Mouse (Mus musculus) adrenal gland, postnatal 14 days (tissue): ENCODE results near the gene Actl10. TPM values are rescaled to one million over a fixed set of nuclear protein-coding genes. Genes with fewer than 3 reads are reported as not detected.

ENCODE experiments used
- DNase-seq: peaks from one replicate; pipeline ENCODE4 v3.0.0; 2021; ENCODE audit warnings: mixed read lengths
- total RNA-seq: library from RNA; stranded (reverse); gene quantifications from 2 replicates; pipeline ENCODE4 v1.2.3, GENCODE M21; 2021

The Actl10 gene
- total RNA-seq, 1 experiment from 2014 or later = not detected

- no peak for DNase-seq
Observed at GRCm38 (mm10) chr2:154583906-154584872, 32.6 kb downstream of the Actl10 start.

- no peak for DNase-seq
Observed at GRCm38 (mm10) chr2:154584931-154585601, 33.5 kb downstream of the Actl10 start.

- peak; percentile 65 for DNase-seq
Observed at GRCm38 (mm10) chr2:154586405-154586804, 34.8 kb downstream of the Actl10 start.

GRCm38 (mm10) chr2:154589051-154589450, 37.5 kb downstream of the Actl10 start:
- DNase-seq = no peak

GRCm38 (mm10) chr2:154591239-154591638, 39.7 kb downstream of the Actl10 start:
- DNase-seq = no peak

GRCm38 (mm10) chr2:154593025-154593424, 41.4 kb downstream of the Actl10 start:
- DNase-seq = peak; percentile 56

GRCm38 (mm10) chr2:154595775-154596174, 44.2 kb downstream of the Actl10 start:
- DNase-seq = peak; percentile 61

- DNase-seq = no peak
Observed at GRCm38 (mm10) chr2:154597399-154597798, 45.8 kb downstream of the Actl10 start.

- DNase-seq = no peak
Observed at GRCm38 (mm10) chr2:154600586-154600985, 49.0 kb downstream of the Actl10 start.

- no peak for DNase-seq
Observed at GRCm38 (mm10) chr2:154601324-154601723, 49.7 kb downstream of the Actl10 start.

Other genes starting within 250 kb of the Actl10 start
- not detected in 2 replicates for gene Bpifb9b, start 244.5 kb upstream of the Actl10 start, total RNA-seq
- gene Cdk5rap1, start 178.8 kb upstream of the Actl10 start, total RNA-seq = 14.2 and 15.7 TPM in 2 replicates
- gene Snta1, start 143.7 kb upstream of the Actl10 start, total RNA-seq = 27.7 and 32.3 TPM in 2 replicates
- 36.1 and 42.5 TPM in 2 replicates for gene Cbfa2t2, start 115.3 kb upstream of the Actl10 start, total RNA-seq
- gene 1700003F12Rik, start 4.7 kb upstream of the Actl10 start, total RNA-seq = 0.56 TPM in 1 of 2 replicates, not detected in the other
- gene Necab3, start 7.1 kb downstream of the Actl10 start, total RNA-seq = 2.3 and 3.9 TPM in 2 replicates
- 12.1 and 12.2 TPM in 2 replicates for gene E2f1, start 18.1 kb downstream of the Actl10 start, total RNA-seq
- 41.9 and 44.4 TPM in 2 replicates for gene Pxmp4, start 51.9 kb downstream of the Actl10 start, total RNA-seq
- 2.2 and 3.1 TPM in 2 replicates for gene Zfp341, start 61.5 kb downstream of the Actl10 start, total RNA-seq
- not detected in 2 replicates for gene 4930519P11Rik, start 61.7 kb downstream of the Actl10 start, total RNA-seq
- 195 and 201 TPM in 2 replicates for gene Chmp4b, start 99.9 kb downstream of the Actl10 start, total RNA-seq
- not detected in 2 replicates for gene Gm14214, start 218.3 kb downstream of the Actl10 start, total RNA-seq
- 189 and 194 TPM in 2 replicates for gene Raly, start 239.3 kb downstream of the Actl10 start, total RNA-seq
- not detected in 2 replicates for gene a, start 239.6 kb downstream of the Actl10 start, total RNA-seq